8 mouse cellular contexts compared by ENCODE assay signal in genomic region chr9:45411803-45412202, GRCm38 (mm10). TPM values are rescaled to one million over a fixed set of nuclear protein-coding genes. Genes with fewer than 3 reads are reported as not detected.
DNase-seq lines count a peak whose midpoint lies in the region; ATAC-seq lines count a peak whose summit lies in the region.

No protein-coding gene starts in this region.

- no peaks in the 10 kb centered on the region for H3K9me3 ChIP-seq in hindbrain, embryonic 13.5 days
- H3K9me3 ChIP-seq in limb, embryonic 15.5 days: no peaks in the 10 kb centered on the region

- H3K27ac ChIP-seq in hindbrain, embryonic 13.5 days: no peak overlapping the region
- H3K27ac ChIP-seq in limb, embryonic 15.5 days: no peak overlapping the region

- DNase-seq in frontal cortex, postnatal 10 days (ENCODE audit: low spot score in 2 of 2): no peak
- peak; percentile 39 for DNase-seq in MEL-GATA-1-ER (ENCODE audit: extremely low read depth, low read depth)
- peak; percentile 44 for DNase-seq in embryo, embryonic 11.5 days (ENCODE audit: low read depth, low spot score)
- DNase-seq in naive thymus-derived CD4-positive, alpha-beta T cell, adult 2 months (ENCODE audit: low read depth): peak; percentile 78
- DNase-seq in testis, postnatal 14 days (ENCODE audit: low spot score): no peak

- H3K36me3 ChIP-seq in hindbrain, embryonic 13.5 days: no peaks in the 10 kb centered on the region
- H3K36me3 ChIP-seq in limb, embryonic 15.5 days: no peaks in the 10 kb centered on the region

- peak overlapping the region; percentile 8; the same call in 1 of the 2 replicates for H3K9ac ChIP-seq in hindbrain, embryonic 13.5 days
- no peak overlapping the region for H3K9ac ChIP-seq in limb, embryonic 15.5 days

- H3K4me1 ChIP-seq in hindbrain, embryonic 13.5 days (replicated peaks): peaks cover 5% of the 10 kb centered on the region
- H3K4me1 ChIP-seq in limb, embryonic 15.5 days: peaks cover 15% of the 10 kb centered on the region

- peaks cover 20% of the 10 kb centered on the region for H3K27me3 ChIP-seq in hindbrain, embryonic 13.5 days
- peaks cover 5% of the 10 kb centered on the region; the same call in 1 of the 2 replicates for H3K27me3 ChIP-seq in limb, embryonic 15.5 days

- 0 out of 2 replicates have a peak overlapping the region, but pooled peaks have one; percentile 1 for H3K4me3 ChIP-seq in hindbrain, embryonic 13.5 days
- H3K4me3 ChIP-seq in limb, embryonic 15.5 days: peak overlapping the region; percentile 20

- ATAC-seq in frontal cortex, adult (ENCODE audit: low TSS enrichment): peak; percentile 32
- ATAC-seq in hindbrain, embryonic 13.5 days (ENCODE audit: low FRiP score): no peak
- ATAC-seq in limb, embryonic 15.5 days (ENCODE audit: insufficient number of reproducible peaks, low FRiP score, low TSS enrichment, low read depth): no peak

- 22% methylated on average over 7 of the region's 7 CpGs for WGBS in hindbrain, embryonic 13.5 days
- WGBS in limb, embryonic 15.5 days: 19% methylated on average over 7 of the region's 7 CpGs

- H3K4me2 ChIP-seq in hindbrain, embryonic 13.5 days: peak overlapping the region; percentile 43
- peak overlapping the region; percentile 45 for H3K4me2 ChIP-seq in limb, embryonic 15.5 days

RNA-seq across cellular contexts. Expression of gene Fxyd2, which starts 12.3 kb away (rescaled TPM):
- 4.5 and 6.4 TPM in 2 replicates for polyA plus RNA-seq in hindbrain, embryonic 13.5 days (2015; fragmentation: Nextera tagmentation; extraction: Ambion mirVana)
- 3.0 and 4.7 TPM in 2 replicates for polyA plus RNA-seq in limb, embryonic 15.5 days (2015; fragmentation: Nextera tagmentation; extraction: Ambion mirVana)

RNA-seq across cellular contexts. Expression of gene Dscaml1, which starts 14.6 kb away (rescaled TPM):
- polyA plus RNA-seq in hindbrain, embryonic 13.5 days (2015; fragmentation: Nextera tagmentation; extraction: Ambion mirVana): 11.1 and 11.2 TPM in 2 replicates
- 0.23 and 0.31 TPM in 2 replicates for polyA plus RNA-seq in limb, embryonic 15.5 days (2015; fragmentation: Nextera tagmentation; extraction: Ambion mirVana)

RNA-seq across cellular contexts. Expression of gene Fxyd6, which starts 41.8 kb away (rescaled TPM):
- 354 and 379 TPM in 2 replicates for polyA plus RNA-seq in hindbrain, embryonic 13.5 days (2015; fragmentation: Nextera tagmentation; extraction: Ambion mirVana)
- polyA plus RNA-seq in limb, embryonic 15.5 days (2015; fragmentation: Nextera tagmentation; extraction: Ambion mirVana): 120 and 122 TPM in 2 replicates

Comparison
In these comparisons a context has a peak if more than half of its experiments do, and no peak if none do; other contexts are left out.
1. DNase-seq: peak in MEL-GATA-1-ER (single experiment), embryo, embryonic 11.5 days (single experiment) and naive thymus-derived CD4-positive, alpha-beta T cell, adult 2 months (single experiment); none in frontal cortex, postnatal 10 days (0 of 2) and testis, postnatal 14 days (single experiment).